Mouse (Mus musculus) heart, postnatal 0 days (tissue): ENCODE results near the gene Efna2. TPM values are rescaled to one million over a fixed set of nuclear protein-coding genes. Genes with fewer than 3 reads are reported as not detected.

ENCODE experiments used
- ATAC-seq: fragments of 200-750 bp; cut with Nextera tagmentation; 2 replicates; pipeline ENCODE4 v1.8.0; 2017; ENCODE audit warnings: low read depth, moderate number of reproducible peaks, moderate library complexity; ENCODE audit not compliant: insufficient read depth
- DNase-seq: peaks from one replicate; pipeline ENCODE4 v3.0.0-alpha.2; 2016; ENCODE audit warnings: low spot score
- H3K27ac ChIP-seq: fragments of 300-500 bp; sonication (generic); 2 replicates; pipeline ENCODE4 v1.5.1; 2014; ENCODE audit warnings: low read depth, mild to moderate bottlenecking
- H3K27me3 ChIP-seq: fragments of 300-500 bp; sonication (generic); 2 replicates; pipeline ENCODE4 v1.6.1; 2014; ENCODE audit warnings: low read length, mixed read lengths; ENCODE audit not compliant: control insufficient read depth, insufficient read depth
- H3K36me3 ChIP-seq: fragments of 300-500 bp; sonication (generic); replicated peaks from 2 replicates; pipeline ENCODE4 v1.6.1; 2014; ENCODE audit warnings: low read length, mixed read lengths; ENCODE audit not compliant: control insufficient read depth, insufficient read depth
- H3K4me1 ChIP-seq: fragments of 300-500 bp; sonication (generic); 2 replicates; pipeline ENCODE4 v1.6.1; 2014; ENCODE audit warnings: antibody characterized with exemption; ENCODE audit not compliant: control insufficient read depth, insufficient read depth
- H3K4me2 ChIP-seq: fragments of 300-500 bp; sonication (generic); 2 replicates; pipeline ENCODE4 v1.6.1; 2014; ENCODE audit warnings: low read depth, mild to moderate bottlenecking, low read length, moderate library complexity
- H3K4me3 ChIP-seq: fragments of 300-500 bp; sonication (generic); 2 replicates; pipeline ENCODE4 v1.5.1; 2014; ENCODE audit warnings: low read depth, low read length
- H3K9ac ChIP-seq: fragments of 300-500 bp; sonication (generic); replicated peaks from 2 replicates; pipeline ENCODE4 v1.6.1; 2014; ENCODE audit warnings: low read depth, low read length, mixed read lengths
- H3K9me3 ChIP-seq: fragments of 300-500 bp; sonication (generic); replicated peaks from 2 replicates; pipeline ENCODE4 v1.6.1; 2016; ENCODE audit warnings: low read length; ENCODE audit not compliant: control insufficient read depth
- CTCF ChIP-seq: IDR thresholded peaks from 2 replicates; pipeline ENCODE4 v1.5.1; 2016; ENCODE audit warnings: antibody characterized with exemption, control low read depth, low read depth
- EP300 ChIP-seq: IDR thresholded peaks from 2 replicates; pipeline ENCODE4 v1.6.1; 2016; ENCODE audit warnings: antibody characterized with exemption, low read depth
- WGBS: fragments of 180-500 bp; shearing (Covaris S2); extraction: QIAGEN DNeasy Blood & Tissue Kit; methylation state at CpG from one replicate; pipeline ENCODE4 v1.1.7; 2014; 5-methylcytosine and 5-hydroxymethylcytosine counted together
- polyA plus RNA-seq: library from polyadenylated mRNA; unstranded; fragments of >200 nt; fragmentation: Nextera tagmentation; extraction: Ambion mirVana; gene quantifications from 2 replicates; pipeline ENCODE4 v1.2.1, GENCODE M21; 2015
- total RNA-seq: library from RNA; depleted of rRNA; stranded (reverse); fragments of >200 nt; gene quantifications from 2 replicates; pipeline ENCODE4 v1.2.3, GENCODE M21; 2014; ENCODE audit warnings: low replicate concordance

Efna2 gene
- total and polyA plus RNA-seq, 2 experiments from 2014 or later = 2.4 to 3.3 TPM

DNA sequence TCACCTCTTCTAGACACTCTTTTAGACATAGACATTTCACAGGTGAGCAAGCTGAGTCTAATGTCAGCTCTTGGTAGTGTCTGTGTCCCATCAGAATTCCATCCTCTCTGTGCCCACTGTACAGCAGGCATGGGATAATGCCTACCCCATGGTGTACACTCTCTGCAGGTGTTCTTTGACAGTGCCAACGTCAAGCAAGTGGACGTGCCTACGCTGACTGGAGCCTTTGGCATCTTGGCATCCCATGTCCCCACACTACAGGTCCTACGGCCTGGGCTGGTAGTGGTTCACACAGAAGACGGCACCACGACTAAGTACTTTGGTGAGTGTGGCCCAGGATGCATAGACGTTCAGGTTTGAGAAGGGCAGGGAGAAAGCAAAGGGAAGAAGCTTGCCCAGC lies 35.6 kb upstream of the Efna2 start:
- TF ChIP-seq CTCF (no peak), EP300 (no peak)

DNA sequence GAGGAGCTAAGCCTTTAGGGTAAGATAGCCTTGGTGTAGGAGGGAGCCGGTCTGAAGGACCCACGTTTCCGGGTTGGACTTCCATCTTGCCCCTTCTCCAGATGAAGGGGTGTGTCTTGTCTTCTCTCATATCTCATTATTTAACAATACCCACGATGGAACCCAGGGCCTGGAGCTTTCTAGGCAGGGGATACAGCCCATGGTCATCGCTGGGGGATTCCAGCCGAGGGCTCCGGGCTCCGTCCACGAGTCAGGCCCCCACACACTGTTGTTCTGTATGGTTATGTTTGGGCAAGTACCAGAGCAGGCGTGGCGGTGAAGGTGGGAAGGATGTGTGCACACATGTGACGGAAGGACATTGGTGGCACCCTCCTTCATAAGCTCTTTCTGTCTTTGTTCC lies 35.1 kb upstream of the Efna2 start:
- peaks cover 35% of the 10 kb centered on the region for H3K4me1 ChIP-seq
- ATAC-seq (no peak), DNase-seq (no peak)
- no peak overlapping the region for H3K4me3 ChIP-seq
- no peaks in the 10 kb centered on the region for H3K27me3 ChIP-seq
- WGBS = 80% methylated on average over 12 of the region's 12 CpGs
- no peak overlapping the region for H3K4me2 ChIP-seq
- no peak overlapping the region for H3K27ac ChIP-seq
- TF ChIP-seq CTCF (no peak), EP300 (no peak)
- peaks cover 28% of the 10 kb centered on the region for H3K36me3 ChIP-seq
- no peaks in the 10 kb centered on the region for H3K9me3 ChIP-seq
- no peak overlapping the region for H3K9ac ChIP-seq

More for the DNA sequence above, 35.6 kb upstream of the Efna2 start:
- Histone ChIP-seq H3K36me3 (peaks cover 28% of the 10 kb centered on the region), H3K9me3 (no peaks in the 10 kb centered on the region), H3K9ac (no peak overlapping the region), H3K4me2 (0 out of 2 replicates have a peak overlapping the region, but pooled peaks have one; percentile 13), H3K27ac (no peak overlapping the region), H3K4me1 (peaks cover 37% of the 10 kb centered on the region), H3K4me3 (no peak overlapping the region), H3K27me3 (peaks cover 4% of the 10 kb centered on the region; the same call in 1 of the 2 replicates)
- 83% methylated on average over 7 of the region's 7 CpGs for WGBS
- DNase-seq (no peak), ATAC-seq (no peak)

DNA sequence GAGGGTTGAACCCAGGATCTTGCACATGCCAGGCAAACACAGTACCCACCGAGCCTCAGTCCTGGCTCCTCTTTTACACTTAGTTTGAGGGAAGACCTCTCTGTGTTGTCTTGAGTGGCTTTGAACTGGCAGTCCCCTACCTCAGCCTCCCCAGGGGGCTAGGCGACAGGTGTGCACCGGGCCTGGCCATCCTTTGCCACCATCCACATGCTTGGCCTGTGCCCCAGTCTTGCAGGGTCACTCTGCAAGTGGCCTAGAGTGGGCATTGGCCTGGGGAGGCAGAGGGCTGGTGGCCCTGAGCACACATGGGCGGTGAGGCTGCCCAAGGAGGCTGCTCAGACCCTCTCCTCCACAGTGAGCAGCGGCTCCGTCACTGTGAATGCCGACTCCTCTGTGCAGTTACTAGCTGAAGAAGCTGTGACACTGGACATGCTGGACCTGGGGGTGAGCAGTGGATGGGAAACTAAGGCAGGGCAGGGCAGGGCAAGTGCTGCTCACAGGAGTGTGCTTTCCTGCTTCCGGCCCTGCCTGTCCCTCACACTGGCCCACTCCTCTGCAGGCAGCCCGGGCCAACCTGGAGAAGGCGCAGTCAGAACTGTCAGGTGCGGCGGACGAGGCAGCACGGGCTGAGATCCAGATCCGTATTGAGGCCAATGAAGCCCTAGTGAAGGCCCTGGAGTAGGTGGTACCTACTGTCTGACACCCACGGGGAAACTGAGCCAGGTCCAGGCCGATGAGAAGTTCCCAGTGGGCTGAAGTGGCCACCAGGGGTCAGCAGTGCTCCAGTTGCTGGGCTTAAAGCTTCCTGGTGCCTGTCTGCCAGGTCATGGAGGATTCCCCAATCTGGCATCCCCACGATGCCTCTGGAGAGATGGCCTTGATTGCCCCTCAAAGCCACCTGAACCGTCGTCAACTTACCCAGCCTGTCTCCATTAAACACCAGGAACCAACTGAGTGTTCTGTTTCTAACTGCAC lies 34.1 kb upstream of the Efna2 start:
- Histone ChIP-seq H3K9ac (no peak overlapping the region), H3K27ac (peak overlapping the region; percentile 99), H3K4me3 (no peak overlapping the region), H3K27me3 (no peaks in the 10 kb centered on the region), H3K9me3 (no peaks in the 10 kb centered on the region), H3K4me2 (no peak overlapping the region), H3K4me1 (peaks cover 31% of the 10 kb centered on the region), H3K36me3 (peaks cover 33% of the 10 kb centered on the region)
- DNase-seq = no peak
- peak; percentile 69 for TF ChIP-seq CTCF
- no peak for TF ChIP-seq EP300
- no peak for ATAC-seq
- WGBS = 70% methylated on average over 20 of the region's 20 CpGs

DNA sequence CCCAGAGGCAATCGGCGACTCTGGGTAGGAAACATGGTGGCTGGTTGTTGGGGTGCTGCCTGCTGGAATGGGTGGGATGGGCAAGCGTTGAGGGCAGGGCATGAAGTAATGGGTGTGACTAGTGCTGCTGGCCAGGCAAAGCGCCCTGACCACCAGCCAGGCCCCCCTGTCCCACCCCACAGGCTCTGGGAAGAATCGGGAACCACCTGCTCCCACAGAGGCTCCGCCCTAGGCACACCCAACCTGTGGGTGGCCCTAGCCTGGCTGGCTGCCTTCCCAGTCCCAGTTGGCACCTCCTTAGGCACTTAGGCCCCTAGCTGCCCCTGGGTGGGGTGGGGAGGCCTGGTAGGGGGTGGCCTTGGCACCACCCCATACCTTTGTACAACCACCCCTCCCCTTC lies 33.4 kb upstream of the Efna2 start:
- DNase-seq (no peak), ATAC-seq (no peak)
- H3K4me2 ChIP-seq = no peak overlapping the region
- H3K27ac ChIP-seq = peak overlapping the region; percentile 99
- no peaks in the 10 kb centered on the region for H3K27me3 ChIP-seq
- 67% methylated on average over 6 of the region's 6 CpGs for WGBS
- no peak overlapping the region for H3K4me3 ChIP-seq
- H3K4me1 ChIP-seq = peaks cover 31% of the 10 kb centered on the region
- peak overlapping the region; percentile 7; the same call in 1 of the 2 replicates for H3K9ac ChIP-seq
- H3K36me3 ChIP-seq = peaks cover 33% of the 10 kb centered on the region
- TF ChIP-seq EP300 (no peak), CTCF (no peak)
- H3K9me3 ChIP-seq = no peaks in the 10 kb centered on the region

DNA sequence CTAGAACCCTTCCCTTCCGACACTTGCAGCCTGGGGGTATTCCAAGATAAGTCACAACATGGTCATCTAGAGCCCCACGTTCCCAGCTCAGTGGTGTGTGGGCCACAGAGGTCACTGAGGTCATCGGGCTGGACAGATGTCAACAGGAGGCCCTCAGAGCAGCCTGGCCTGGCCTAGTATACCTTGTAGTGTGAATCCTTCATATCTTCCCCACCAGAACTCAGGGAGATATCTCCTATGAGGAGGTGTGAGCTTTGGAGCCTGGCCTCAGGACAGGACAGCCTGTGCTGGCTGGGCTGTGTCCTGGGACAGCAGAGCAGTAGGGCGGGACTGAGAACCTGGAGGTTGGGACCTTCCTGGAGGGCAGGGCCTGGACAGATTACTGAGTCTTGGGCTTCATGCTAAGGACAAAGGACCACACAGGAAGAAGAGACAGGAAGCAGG lies 32.7 kb upstream of the Efna2 start:
- TF ChIP-seq CTCF = no peak
- peak; percentile 77; the same call in 1 of the 2 replicates for TF ChIP-seq EP300
- no peak for ATAC-seq
- Histone ChIP-seq H3K4me1 (peaks cover 33% of the 10 kb centered on the region), H3K4me3 (no peak overlapping the region), H3K27ac (peak overlapping the region; percentile 99), H3K9me3 (no peaks in the 10 kb centered on the region), H3K27me3 (no peaks in the 10 kb centered on the region), H3K36me3 (peaks cover 36% of the 10 kb centered on the region), H3K9ac (peak overlapping the region; percentile 7; the same call in 1 of the 2 replicates), H3K4me2 (0 out of 2 replicates have a peak overlapping the region, but pooled peaks have one; percentile 85)
- 40% methylated on average over 4 of the region's 4 CpGs for WGBS
- peak; percentile 66 for DNase-seq
